Mouse (Mus musculus) T-helper 17 cell (primary cell): Measurements from ENCODE around the gene Alox5ap.

Source experiments
- in situ Hi-C, 2 experiments: fragments of 300-600 bp; cut with MboI, MseI; formaldehyde crosslinking; loops; 1 replicate in 1 of 2; 2 replicates in 1 of 2; pipeline ENCODE4 v1.15.1; 2025; ENCODE audit warnings: high pct_unique_total_duplicates in 2 of 2

The Alox5ap gene

GRCm38 (mm10) chr5:149257518-149258281 is 6.9 kb upstream of the Alox5ap start:
- in situ Hi-C loops: loop anchor here in 1 of 2 experiments (10.0 kb wide), 2 partner anchors 157 to 743 kb away; partner anchors contain the start of gene Medag

- in situ Hi-C loops: loop anchor here in 1 of 2 experiments (10.0 kb wide), 2 partner anchors 156 to 744 kb away; partner anchors contain the start of gene Medag
These were observed 5.5 kb upstream of the Alox5ap start for GRCm38 (mm10) chr5:149259093-149259492.

DNA sequence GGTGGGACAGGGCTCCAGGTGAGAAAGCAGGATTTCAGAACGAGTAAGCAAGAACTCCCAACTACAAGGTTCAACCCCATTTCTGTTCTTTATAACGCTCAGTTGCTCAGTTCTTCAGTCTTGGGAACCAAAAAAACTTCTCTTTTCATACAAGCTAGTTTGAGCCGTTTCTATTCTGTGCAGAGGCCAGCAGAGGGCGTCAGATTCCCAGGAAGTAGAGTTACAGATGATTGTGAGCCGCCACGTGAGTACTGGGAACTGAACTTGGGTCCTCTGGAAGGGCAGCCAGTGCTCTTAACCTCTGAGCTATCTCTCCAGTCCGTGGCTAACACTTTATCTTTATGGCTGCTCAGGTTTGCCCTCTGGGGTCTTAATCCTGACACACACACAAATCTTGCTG is 3.1 kb upstream of the Alox5ap start:
- in situ Hi-C loops: no loop called here

DNA sequence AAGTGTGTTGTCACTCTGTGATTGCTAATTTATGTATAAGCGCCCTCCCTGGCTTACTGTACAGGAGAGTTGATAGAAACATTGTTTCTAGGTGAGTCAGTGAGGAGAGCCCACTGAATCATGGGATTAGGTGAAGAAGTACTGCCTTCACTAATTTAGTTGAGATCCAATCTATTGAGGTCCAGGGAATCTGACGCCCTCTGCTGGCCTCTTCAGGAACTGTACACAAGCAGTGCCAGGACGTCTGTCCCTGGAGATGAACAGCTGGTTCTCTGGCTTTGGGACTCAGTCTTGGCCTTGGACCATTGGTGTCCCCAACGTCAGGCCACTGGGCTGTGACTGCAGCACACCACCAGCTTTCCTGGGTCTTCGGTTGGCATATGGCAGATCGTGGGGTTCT is 2.7 kb upstream of the Alox5ap start:
- in situ Hi-C loops: no loop called here

GRCm38 (mm10) chr5:149264878-149265279 is 312 bp downstream of the Alox5ap start:
- in situ Hi-C loops: no loop called here

- in situ Hi-C loops: no loop called here
These were observed 2.2 kb downstream of the Alox5ap start for GRCm38 (mm10) chr5:149266761-149267221.

DNA sequence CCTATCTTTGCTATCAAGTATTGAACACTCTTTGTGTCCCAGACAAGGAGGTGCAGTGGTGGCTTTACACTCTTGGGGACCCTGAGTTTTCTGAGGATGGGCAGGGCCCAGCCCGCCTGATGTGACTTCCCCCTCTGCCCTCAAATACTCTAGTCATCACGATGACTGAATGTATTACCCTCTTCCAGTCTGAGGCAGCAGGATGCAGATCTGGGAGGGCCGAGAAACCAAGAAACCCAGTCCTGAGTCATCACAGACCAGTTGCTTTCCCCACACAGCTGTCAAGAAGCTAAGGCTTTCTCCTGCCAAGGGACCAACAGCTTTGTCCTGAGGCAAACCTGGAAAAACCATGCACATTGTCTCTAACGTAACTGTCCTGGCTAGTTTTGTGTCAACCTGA is 2.9 kb downstream of the Alox5ap start:
- in situ Hi-C loops: no loop called here

DNA sequence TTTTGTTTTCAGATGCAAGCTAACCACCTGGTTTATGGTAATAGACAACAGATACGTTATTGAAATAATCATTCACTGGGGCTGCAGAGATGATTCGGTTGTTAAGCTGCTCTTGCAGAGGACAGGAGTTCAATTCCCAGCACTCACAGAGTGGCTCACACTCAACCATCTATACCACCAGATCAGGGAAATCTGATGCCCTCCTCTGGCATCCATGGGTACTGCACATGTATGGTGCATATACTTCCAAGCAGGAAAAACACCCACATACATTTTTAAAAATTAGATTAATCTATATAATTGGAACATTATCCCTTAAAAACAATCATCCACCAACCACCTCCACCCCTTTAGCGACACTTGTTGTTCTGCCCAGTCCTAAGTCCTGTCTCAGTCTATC is 6.7 kb downstream of the Alox5ap start:
- in situ Hi-C loops: loop anchor here in 1 of 2 experiments (10.0 kb wide), 1 partner anchor 64 kb away; no protein-coding TSS in a partner anchor

GRCm38 (mm10) chr5:149272535-149272934 is 8.0 kb downstream of the Alox5ap start:
- in situ Hi-C loops: loop anchor here in 1 of 2 experiments (10.0 kb wide), 1 partner anchor 62 kb away; no protein-coding TSS in a partner anchor

DNA sequence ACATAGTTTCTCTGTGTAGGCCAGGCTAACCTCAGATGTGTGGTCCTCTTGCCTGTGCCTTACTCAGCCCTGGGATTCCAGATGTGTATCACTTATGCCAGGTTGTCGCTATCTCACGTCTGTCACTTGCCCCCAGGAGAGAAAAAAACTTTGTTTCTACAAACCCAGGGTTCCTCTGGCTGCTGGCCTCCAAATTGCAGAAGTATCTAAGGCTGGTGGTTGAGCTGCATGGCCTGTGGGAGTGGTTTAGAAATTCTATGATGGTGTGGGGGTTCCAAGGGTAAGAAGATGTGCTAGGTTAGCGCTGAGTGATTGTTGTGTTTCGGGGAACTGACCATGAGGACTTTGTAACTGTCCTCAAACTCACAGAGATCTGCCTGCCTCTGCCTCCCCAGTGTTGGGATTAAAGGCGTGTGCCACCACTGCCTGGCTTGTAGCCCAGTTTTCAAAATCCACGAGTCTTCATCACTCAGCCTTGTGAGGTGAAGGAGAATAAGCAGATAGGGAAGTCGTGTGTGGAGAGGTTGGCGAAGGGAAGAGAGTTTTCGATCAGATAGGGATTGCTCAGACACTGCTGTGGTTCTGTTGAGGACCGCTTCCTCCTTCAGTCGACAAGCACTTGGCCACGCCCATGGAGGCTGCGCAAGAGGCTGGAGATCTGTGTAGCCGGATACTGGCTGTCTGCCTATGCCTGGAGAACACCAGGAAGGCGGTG is 10.0 kb downstream of the Alox5ap start:
- in situ Hi-C loops: loop anchor here (5.0 to 10.0 kb wide), 2 partner anchors 43 to 60 kb away; no protein-coding TSS in a partner anchor

DNA sequence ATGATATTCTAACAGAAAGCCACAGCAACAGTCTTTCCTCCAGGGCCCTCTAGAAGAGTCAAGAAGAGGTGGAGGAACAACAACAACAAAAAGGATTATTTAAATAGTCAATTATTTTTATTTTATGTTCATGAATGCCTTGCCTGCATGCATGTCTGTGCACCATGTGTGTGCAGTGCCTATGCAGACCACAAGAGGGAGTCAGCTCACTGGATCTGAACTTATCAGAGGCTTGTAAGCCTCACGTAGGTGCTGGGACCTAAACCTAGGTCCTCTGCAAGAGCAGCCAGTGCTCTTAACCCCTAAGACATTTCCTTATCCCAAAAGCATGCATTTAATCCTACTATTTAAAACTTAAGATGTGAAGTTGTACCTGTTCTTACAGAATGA is 10.5 kb downstream of the Alox5ap start:
- in situ Hi-C loops: loop anchor here (5.0 to 10.0 kb wide), 2 partner anchors 42 to 60 kb away; no protein-coding TSS in a partner anchor

DNA sequence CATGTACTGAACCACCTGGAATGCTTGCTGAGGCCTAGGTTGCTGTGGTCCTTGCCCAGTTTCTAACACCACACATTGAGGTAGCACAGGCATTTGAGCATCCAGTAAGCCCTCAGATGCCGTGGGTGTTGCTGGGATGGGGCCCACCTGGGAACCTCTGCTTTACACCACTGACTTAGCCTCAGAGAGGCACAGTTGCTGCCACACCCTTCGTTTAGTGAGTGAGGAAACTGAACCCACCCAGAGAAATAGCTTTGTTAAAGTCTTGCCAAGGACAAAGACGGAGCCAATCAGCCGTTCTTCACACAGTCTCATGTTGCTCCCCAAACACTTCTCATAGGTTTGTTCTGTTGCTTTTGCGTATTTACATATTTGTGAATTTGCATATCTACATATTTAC is 13.0 kb downstream of the Alox5ap start:
- in situ Hi-C loops: loop anchor here (5.0 to 10.0 kb wide), 2 partner anchors 40 to 57 kb away; no protein-coding TSS in a partner anchor

GRCm38 (mm10) chr5:149279273-149279844 is 14.8 kb downstream of the Alox5ap start:
- in situ Hi-C loops: loop anchor here (5.0 to 10.0 kb wide), 2 partner anchors 38 to 55 kb away; no protein-coding TSS in a partner anchor

GRCm38 (mm10) chr5:149283009-149283408 is 18.4 kb downstream of the Alox5ap start:
- in situ Hi-C loops: no loop called here

GRCm38 (mm10) chr5:149283821-149284220 is 19.3 kb downstream of the Alox5ap start:
- in situ Hi-C loops: no loop called here

- in situ Hi-C loops: no loop called here
These were observed 21.5 kb downstream of the Alox5ap start for GRCm38 (mm10) chr5:149286021-149286420.

DNA sequence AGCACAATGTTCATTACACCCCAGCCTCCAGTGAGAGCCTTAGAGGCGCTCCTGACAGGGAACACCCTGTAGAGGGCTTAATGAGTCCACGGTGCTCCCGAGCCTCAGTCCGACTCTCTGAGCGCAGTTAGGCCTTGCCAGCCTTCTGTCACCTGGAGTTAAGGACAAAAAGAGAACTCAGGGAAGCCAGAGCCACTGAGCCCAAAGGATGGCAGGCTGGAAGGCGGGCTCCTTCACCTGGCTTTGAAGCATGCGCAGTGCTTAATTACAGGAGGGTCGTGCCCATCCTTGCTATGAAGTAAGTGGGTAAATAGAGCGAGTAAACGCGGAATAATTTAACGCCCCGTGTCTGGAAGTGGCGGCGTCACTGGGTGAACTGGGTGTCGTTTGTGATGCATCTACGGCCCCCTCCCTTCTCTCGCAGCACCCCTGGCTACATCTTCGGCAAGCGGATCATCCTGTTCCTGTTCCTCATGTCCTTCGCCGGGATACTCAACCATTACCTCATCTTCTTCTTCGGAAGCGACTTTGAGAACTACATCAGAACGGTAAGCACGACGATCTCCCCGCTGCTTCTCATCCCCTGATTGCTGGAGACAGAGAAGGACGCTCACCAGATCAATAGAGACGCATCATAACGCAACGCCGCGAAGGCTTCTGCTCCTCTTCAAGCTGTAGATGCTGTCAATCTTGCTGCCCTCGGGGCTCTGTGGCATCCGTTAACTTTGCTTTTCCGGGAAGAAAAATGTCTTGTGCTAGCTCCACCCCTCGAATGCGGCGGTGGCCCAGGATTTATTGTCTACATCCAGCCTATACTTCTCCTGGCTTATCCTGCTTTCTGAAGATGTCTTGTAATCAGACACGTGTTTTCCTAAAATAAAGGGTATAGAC is 22.8 kb downstream of the Alox5ap start:
- in situ Hi-C loops: no loop called here

DNA sequence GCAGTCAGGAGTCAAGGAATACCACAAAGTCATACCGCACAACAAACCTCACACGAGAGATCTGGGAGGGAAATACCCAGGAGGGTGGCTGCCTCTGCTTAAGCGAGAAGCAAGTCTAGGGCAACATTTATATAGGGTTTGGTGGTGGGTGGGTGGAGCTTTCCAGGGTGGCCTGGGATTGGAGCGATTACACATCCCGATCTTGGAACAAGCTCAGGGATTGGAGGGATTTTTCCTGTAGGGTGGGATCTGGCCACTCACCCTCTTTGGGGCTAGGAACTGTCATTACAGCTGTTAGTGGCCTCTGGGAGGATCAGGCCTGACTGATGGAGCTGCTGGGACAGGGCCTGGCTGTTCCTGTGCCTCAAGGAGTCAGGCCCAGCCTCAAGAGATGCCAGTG is 26.7 kb downstream of the Alox5ap start:
- in situ Hi-C loops: loop anchor here in 1 of 2 experiments (5.0 kb wide), 1 partner anchor 36 kb away; no protein-coding TSS in a partner anchor

- in situ Hi-C loops: loop anchor here in 1 of 2 experiments (5.0 kb wide), 1 partner anchor 34 kb away; no protein-coding TSS in a partner anchor
These were observed 28.5 kb downstream of the Alox5ap start for GRCm38 (mm10) chr5:149293071-149293470.

GRCm38 (mm10) chr5:149296808-149297207 is 32.2 kb downstream of the Alox5ap start:
- in situ Hi-C loops: no loop called here

DNA sequence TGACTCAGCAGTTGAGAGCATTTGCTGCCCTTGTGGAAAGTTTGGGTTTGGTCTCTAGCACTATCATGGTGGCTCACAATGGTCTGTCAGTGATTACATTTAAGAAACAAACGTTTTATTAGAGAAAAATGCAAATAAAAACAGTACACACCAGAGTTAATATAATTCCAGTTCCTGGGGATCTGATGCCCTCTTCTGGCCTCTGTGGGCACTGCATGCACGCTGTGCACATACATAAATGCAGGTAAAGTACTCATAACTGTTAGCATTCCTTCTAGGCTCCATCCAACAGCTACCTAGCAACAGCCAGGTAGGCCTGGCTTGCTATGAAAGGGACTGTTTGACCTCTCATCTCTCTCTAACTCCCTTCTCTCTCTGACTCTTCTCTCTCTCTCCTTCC is 32.9 kb downstream of the Alox5ap start:
- in situ Hi-C loops: no loop called here
